Mouse (Mus musculus) urinary bladder, postnatal 25 days (tissue): ENCODE measurements at regions not wholly inside any gene's neighbourhood (a gene's known extent, or its start where the extent isn't known, plus 50 kb on each side); places are given as distances from the start of the nearest gene placed in this dataset.

Experiments
- DNase-seq: peaks from one replicate; pipeline ENCODE4 v3.0.0; 2022; ENCODE audit warnings: low spot score

DNA sequence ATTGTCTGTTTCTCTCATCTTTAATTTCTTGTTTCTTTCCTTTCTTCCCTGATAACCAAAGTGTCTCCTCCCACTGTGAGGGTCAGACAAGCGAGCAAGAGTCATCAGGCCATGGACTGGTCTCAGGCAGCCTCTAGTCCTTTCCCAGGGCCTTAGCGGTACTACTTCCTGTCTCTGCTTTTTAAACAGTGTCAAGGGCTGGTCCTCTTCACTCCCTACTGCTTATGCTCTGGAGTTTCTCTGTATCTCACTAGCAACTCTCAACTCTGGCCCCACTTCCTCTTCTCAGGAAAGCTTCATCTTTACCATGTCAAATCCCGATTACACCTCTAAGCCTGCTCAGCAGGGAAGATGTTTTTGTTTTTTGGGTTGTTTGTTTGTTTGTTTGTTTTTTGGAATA is 124.1 kb downstream of the Pten start:
- DNase-seq, result no peak

DNA sequence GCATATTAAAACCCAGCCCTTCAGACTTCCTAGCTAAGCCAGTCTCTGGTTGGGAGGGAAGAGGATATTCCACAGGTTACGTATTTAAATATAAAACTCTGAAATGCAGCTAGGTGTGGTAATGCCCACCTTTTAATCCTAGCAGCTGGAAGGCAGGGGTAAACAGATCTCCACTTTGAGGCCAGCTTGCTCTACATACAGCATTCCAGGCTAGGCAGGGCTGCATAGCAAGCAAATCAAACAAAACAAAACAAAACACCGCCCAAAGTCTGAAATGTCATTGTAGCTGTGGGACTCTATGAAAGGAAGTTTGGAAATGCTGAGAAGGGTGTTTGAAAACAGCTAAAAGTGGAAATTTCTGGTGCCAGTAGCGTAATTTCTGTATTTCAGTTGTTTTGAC is 127.0 kb downstream of the Pten start:
- DNase-seq, result no peak

DNA sequence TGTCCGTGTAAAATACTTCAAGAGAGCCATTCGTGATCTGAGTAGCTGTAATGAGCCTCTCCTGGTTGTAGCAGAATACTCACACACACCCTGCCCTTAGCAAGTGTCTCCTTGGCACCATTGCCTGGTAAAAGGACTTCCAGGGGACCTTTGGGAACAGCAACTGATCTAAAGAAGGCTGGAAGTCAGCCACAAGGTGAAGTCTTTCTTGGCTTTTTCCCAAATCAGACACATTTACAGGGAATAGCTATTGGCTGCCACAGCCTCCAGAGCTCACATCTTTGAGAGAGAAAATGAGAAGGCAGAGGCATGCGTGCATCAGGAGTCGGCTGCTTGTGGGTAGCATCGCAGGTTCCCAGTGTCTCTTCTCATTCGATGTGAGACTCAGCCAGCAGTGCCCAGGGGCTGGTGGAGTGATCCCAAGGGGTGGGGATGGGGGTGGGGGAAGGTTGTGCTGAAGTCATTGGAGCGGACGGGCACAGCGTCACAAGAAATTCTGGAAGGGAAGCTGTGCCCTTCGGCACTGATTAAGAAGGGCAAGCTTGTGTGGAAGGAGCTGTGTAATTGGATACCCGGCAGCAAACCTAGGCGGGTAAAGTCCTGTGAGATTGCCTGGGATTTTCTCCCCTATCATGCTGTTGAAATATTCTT is 128.3 kb downstream of the Pten start:
- DNase-seq, result no peak

DNA sequence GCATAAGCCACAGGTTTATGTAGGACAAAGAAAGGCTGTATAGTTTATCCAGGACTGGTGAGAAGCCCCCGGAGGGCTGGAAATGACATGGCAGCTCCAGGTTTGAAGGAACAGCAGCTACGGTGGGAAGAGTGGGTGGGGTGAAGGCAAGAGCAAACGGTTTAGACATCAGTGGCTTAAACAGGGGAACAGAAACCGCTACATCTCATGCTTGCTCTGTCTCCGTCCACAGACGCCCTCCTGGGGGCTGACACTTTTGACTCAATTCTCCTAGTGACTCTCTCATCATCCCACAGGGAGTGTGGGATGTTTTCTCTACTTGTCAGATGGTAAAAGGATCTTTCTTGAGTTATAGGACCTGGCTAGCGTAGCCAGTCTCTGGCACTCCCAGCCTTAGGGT is 129.9 kb downstream of the Pten start:
- no peak for DNase-seq

DNA sequence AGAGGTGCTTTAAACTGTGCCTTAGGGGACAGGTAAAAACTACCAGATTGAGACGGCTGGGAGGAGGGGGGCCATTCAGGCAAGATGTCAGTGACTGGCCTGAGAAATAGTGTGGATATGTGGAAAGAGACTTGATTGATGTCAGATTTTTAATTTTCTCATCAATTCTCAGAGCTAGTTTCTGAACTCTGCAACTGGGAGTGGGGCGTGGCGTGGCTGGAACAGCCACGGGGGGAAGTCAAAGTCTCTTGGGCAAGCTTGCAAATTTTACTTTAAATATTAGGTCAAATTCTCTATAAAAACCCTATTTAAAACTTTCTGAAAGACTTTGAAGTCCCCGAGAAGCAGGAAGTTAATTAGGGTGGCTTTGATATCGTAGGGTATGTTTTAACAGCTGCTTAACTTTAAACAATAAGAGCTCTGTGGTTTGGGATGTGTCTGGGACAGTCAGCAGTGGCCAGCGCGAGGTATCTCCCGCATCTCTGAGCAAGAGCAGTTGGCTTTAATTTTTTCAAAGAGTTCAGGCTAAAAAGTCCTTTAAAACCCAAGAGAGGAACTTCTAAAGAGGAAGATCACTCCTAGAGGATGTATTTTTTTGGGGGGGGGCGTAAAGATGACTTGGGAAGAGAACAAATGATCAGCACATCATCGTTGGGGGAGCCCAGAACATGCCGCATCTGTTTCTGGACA is 131.5 kb downstream of the Pten start:
- no peak for DNase-seq

DNA sequence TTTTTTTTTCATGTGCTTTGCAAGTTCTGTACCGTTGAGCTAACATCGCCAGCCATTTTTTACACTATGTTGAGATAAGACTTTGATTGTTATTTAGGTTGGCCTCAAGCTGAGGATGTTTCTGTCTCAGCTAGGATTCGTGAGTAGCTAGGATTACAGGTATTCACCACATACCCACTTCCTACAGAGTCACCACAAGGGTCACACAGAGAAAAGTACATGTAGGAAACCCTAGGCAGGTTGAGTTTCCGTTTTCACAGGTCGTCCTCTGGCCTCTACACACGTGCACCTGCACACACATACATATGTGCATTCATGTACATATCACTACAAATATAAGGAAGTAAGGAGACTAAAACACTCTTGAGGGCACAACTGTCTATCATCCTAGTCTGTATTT is 133.5 kb downstream of the Pten start:
- DNase-seq, result no peak

DNA sequence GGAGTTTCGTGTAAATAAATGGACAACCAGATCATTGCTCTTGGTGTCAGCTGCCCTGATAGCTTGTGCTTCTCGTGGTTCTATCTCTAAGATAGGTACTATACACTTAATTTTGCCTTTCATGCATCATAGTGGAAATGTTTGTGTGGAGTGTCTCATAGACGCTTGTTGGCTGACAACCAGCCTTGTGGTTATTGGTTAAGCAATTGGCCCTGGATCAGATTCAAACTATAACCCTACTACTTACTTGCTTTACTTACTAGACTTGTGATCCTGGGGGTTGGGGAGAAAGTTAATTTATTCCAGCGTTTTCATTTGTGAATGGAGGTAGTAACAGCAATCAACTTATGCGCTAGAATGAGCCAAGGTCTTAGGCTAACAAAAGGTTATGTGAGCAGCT is 135.2 kb downstream of the Pten start:
- DNase-seq, result no peak

DNA sequence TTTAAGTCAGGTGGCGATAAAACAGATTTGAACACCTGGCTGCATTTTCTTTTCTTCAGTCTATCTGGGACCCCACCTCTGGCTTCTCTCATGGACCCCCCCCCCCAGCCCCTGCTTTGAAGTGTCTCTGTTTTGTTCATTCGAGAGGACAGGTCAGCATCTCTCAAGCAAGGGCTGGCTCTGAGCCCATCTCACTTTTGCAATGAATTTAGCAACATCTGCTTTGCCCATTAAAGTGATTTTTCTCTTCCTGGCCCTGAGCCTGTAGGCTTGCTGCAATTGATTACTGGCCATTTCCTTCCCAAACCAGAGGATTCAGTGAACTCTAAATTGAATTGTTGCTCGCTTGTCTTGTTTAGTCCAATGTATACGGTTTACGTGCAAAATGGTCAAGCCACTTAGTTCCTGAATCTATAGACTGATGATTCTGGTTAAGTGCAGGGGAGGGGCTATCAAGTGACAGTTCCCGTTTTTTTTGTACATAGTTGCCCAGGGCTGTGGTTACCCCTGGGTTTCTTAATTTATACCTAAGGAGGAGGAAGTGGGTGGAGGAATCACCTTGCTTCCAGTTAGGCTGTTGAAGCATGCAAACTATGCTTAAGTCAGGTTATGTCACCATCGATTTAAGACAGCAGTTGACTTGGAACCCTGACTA is 146.3 kb downstream of the Pten start:
- DNase-seq, result no peak

DNA sequence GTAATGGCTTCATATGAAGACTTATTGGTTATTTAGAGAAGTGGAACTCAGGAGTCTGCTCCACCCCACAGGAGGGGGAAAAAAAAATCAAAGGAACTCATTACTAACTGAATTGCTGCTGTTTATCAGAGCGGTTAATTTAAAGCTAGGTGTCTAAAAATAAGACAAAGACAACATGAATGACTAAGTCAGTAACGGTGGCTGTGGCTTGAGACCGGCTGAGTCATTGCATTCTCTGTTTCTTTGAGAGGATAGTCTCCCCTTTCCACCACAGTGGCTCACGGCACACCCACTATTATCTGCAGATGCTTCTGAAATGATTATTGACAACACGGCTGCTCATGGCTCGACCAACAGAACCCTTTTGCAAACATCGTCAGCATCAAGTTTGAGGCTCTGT is 147.2 kb downstream of the Pten start:
- DNase-seq, result no peak

DNA sequence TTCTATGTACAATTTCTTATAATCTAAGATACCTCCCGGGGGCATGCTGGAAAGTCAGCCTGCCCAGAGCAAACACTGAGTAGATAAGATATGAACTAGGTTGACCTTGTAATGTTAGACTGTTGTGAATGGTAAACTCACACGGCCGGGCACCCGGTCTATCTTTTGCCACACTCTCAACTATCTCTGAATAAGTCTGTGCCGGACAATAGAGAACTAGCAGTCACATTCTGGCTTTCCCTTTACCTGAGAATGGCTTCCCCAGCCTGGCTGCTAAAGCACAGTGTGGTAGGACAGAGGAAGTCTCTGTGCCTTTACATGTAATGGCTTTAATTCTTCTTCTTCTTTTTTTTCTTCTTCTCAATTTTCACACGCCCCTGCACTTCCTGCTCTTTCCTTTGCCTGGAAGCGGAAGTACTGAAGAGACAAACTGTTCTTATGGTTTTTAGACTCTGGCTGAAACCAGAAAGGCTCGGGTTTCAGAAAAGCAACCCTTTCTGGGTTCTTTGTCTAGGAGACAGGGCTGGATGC is 148.7 kb downstream of the Pten start:
- DNase-seq, result no peak

DNA sequence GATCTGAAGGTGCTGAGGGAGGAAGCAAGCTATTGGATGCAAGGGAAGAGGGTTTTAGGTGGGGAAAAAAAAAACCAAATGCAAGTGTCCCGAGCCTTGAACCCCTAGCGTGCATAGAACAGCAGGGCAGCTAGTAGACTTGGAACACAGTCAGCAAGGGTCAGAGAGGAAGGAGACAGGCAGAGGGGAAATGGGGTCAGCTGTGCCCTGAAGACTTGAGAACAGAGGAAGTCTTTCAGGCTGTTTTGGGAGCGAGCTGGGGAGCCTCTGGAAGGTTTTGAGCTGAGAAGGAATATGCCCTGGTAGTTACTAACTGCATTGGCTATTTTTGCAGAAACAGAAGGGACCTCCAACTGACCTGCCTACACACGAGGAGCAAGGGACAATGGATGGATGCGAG is 149.5 kb downstream of the Pten start:
- DNase-seq, result no peak

DNA sequence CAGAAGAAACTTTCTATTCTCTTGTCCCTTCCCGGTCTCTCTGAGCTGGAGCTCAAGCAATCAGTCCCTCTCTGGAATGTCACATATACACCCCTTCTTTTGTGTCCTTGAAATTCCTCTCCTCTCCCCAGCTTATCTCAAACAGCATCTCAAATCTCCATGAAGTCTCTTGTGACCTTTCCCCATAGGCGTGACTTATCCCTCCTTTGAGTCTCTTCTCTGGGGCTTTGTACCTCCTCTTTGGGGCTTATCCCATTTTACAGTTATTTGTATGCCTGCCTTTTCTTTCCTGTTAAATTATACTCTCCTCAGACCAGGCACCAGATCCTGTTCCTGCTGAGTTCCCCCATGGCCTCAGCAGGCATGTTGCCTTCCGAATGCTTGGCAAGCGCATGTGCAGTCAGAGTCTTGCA is 152.8 kb downstream of the Pten start:
- DNase-seq, result no peak

DNA sequence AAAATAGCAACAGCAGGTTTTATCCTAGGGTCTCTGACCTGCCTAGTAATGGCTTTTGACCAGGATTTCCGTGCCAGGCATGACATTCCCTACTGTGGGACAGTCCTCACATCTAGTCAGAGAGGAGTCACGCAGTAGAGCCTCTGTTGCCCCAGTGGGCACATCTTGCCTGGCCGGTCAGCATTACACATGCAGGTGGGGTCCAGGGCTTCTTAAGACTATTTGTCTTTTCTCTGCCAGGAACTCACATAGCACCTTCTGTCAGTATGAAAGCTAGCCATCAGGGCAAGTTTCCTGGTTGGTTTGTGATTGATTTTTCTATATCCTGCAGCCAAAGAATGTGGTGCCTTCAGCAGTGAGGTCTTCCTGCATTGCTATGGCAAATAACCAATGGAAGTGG is 155.0 kb downstream of the Pten start:
- DNase-seq, result no peak

DNA sequence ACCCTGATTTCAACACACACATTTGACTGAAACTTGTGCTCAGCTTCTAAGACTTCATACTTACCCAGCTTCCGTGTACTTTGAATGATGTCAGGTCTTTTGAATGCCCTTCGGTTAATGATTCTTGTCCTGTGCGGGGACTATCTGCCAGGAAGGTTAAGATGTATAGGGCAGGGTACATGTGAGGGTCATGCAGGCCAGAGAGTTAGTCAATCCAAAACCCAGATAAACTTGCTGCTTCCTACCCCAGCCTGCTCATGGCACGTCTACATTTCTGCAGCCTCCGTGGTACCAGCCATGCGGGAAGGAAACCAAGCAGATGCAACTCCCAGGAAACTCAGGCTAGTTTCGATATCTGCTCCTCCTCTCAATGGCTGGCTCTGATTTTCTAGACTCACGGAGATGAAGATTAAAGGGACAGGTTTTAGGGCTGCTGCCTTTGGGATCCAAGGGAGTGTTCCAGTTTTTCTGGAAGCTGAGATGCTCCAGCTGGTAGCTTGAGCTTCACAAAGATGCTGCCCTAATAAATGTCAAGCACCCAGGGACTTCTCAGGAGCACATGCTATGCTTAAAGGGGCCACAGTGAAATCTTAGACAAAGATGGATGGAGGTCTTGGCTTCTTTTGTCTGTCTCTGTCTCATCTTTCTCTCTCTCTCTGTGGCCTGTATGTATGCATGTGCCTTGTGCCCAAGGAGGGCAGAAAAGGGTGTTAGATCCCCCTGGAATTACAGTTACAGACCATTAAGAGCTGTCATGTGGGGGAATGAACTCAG is 159.4 kb downstream of the Pten start:
- DNase-seq, result no peak

DNA sequence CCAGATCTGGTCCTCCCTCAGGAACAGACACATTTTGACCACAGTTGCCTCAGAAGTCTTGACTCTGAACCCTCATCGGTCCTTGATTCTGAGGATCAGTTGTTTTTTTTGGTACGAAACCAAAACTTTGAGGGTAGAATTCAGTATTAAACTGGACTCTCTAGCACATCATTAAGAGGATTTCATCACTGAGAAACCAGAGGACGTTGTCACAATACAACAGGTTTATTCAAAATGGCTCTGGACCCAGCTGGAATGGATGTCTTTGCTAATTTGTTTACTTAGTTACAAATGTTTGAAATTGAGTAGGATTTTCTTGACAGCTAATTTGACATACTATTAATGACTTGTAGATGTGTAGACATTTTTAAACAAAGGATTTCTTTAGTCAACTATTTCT is 163.7 kb downstream of the Pten start:
- DNase-seq, result no peak

DNA sequence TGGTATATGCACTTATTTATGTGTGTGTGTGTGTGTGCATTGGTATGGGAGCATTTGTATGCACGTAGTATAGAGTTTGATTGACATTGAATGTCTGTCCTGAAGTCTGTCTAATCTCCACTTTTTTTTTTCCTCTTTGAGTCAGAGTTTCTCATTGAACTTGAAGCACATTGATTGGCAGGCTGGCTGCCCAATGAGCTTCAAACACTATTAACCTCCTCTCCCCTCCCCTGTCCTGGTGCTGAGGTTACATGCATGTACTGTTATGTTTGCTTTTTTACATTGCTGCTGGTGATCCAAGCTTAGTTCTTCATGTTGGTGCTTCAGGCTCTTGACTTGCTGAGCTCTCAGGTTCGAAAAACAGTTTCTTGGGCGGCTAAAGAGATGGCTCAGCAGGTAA is 166.6 kb downstream of the Pten start:
- DNase-seq, result no peak

DNA sequence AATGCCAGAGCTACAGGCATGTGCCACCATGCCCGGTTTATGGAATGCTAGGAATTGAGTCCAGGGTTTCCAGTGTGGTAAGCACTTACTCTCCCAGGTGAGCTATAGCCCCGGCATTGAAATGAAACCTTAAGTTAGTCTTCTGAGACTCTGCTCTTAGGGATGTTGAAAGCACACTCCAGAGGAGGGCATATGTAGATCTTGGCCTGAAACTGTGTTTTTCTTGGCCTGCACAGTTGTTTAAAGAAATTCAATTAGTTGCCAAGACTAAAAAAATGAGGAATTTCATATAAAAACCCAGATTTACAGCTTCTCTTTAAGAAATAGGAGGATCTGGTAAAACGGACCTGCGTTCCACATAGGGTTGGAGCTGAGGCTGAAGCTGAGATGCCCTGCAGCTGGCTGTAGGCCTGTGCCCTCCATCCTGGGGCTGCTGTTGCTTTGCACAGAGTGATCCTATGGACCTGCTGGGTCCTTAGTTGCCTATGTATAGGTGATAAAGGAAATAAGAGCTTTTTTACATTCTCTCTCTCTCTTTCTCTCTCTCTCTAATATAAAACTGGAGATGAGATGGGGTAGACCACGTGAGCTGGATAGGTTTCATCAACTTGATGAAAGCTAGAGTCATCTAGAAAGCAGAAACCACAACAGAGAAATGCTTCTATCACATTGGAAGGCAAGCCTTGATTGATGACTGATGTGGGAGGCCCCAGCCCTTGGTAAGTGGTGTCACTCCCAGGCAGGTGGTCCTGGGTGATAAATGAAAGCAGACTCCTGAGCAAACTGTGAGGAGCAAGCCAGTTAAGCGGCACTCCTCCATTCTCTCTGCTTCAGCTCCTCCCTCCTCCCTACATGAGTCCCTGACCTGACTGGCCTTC is 168.6 kb downstream of the Pten start:
- no peak for DNase-seq

DNA sequence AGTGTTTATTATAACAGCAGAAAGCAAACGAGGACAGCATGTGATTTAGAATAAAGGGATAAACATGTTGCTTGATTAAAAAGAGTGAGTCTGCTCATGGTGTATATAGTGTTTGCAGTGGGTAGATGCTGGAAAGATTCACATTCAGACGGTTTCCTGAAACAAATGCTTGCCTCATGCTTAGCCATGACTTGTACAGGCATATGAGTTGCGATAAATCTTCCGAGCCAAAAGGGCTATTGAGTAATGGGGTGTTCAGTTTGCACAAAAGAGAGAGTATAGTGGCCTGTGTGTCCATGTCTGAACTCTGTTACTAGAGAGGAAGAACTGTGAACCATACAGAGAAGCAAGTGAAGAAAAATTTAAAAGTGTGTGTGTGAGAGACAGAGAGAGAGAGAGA is 169.3 kb downstream of the Pten start:
- no peak for DNase-seq

DNA sequence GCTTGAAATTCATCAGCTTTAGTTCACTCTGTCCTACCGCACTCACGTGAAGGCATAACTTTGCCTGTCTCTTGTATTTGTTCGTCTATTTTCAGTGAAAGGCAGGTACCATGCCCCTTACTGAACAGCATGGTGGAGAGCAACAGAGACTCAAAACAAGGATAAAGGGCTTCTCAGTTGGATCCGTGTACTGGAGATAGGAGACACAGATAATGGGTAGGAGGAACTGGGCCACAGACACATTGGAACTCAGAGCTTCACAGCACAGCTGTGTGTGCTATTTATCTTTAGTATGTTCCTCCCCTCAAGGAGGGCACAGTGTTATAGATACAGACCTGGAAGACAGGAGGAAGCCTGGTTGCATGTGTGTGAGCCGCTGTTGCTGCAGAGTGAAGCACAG is 176.4 kb downstream of the Pten start:
- DNase-seq, result no peak

DNA sequence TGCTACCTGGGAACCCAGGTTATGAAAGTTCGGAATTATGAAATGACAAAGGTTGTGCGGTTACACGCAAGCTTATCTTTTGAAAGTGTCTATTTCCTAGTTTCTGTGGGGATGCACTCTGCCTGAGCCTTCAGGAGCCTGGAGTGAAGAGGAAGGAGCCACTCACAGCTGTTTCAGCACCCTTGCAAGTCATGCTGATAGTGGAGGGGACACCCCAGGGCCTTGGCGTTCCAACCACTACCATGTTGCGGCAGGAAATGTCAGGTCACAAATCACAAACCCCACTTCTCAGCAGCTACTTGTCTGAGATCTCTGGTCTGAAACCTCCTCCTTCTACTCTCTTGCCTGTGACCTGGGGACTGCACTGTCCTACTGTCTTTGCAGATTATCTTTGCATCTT is 178.3 kb downstream of the Pten start:
- DNase-seq, result no peak

DNA sequence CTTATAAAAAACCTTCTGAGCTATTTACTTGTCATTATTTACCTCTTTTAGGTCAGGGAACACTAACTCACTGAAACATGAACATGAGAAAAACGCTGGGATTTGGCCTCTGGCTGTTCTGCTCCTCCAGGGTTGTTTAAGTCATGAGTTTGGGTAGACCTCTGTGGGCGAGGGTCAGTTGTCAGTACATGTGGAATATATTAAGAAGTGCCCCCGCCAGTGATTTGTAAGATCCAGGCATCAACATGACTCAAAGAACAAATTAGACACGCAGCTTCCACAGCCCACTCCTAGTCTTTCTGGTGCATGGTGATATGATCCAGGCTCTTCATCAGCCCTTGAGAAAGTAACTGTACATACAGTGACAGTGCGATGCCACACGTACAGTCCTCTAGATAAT is 180.3 kb downstream of the Pten start:
- no peak for DNase-seq

DNA sequence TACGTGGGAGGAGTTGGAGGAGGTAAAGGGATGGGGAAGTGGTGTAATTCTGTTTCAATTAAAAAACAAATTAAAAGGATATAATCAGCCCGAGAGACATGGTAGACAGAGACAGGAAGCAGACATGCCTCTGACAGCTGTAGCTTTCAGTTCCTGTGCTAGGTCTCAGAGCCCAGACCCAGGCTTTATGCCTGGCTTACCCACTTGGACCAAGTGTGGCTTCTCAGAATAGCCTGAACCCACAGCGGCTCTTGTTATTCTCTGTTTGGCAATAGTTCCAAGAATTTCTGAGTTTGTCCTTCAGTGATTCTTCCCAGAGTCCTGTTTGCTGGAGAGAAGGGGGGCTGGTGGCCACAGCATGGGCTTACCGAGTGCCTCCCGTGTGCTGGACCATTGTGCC is 182.4 kb downstream of the Pten start:
- DNase-seq, result no peak
